Mouse (Mus musculus): ENCODE measurements around the gene Cdon. TPM values are rescaled to one million over a fixed set of nuclear protein-coding genes. Genes with fewer than 3 reads are reported as not detected.

Cdon gene
- polyA plus RNA-seq, 1 experiment, result 13.2 TPM

- Histone ChIP-seq H3K27me3 (ENCODE audit: control insufficient read depth, insufficient read depth, low read length) (no peaks in the 10 kb centered on the region), H3K27ac (ENCODE audit: insufficient read depth, low read length) (no peak overlapping the region), H3K4me1 (ENCODE audit: control insufficient read depth, insufficient read depth, low read length) (no peaks in the 10 kb centered on the region), H3K4me3 (replicated peaks; ENCODE audit: insufficient read depth, low read depth, low read length) (no peak overlapping the region)
- no peak for DNase-seq
- WGBS, result 78% methylated on average over 10 of the region's 10 CpGs
- TF ChIP-seq POLR2A (IDR thresholded peaks at IDR 0.05; ENCODE audit: borderline replicate concordance, insufficient read depth, low read length), result no peak
Measured at GRCm38 (mm10) chr9:35502361-35503000, 81.6 kb downstream of the Cdon start.

- WGBS, result 21% methylated on average over 8 of the region's 8 CpGs
- H3K4me1 ChIP-seq (ENCODE audit: control insufficient read depth, insufficient read depth, low read length), result peaks cover 9% of the 10 kb centered on the region
- H3K27me3 ChIP-seq (ENCODE audit: control insufficient read depth, insufficient read depth, low read length), result no peaks in the 10 kb centered on the region
- H3K4me3 ChIP-seq (replicated peaks; ENCODE audit: insufficient read depth, low read depth, low read length), result no peak overlapping the region
- no peak overlapping the region for H3K27ac ChIP-seq (ENCODE audit: insufficient read depth, low read length)
- peak; percentile 32 to 35 for DNase-seq
- TF ChIP-seq POLR2A (IDR thresholded peaks at IDR 0.05; ENCODE audit: borderline replicate concordance, insufficient read depth, low read length), result no peak
- TF ChIP-seq CTCF (IDR thresholded peaks at IDR 0.05; ENCODE audit: borderline replicate concordance, insufficient read depth, low read depth, low read length), result no peak
Measured at GRCm38 (mm10) chr9:35508234-35508633, 87.3 kb downstream of the Cdon start.

- Histone ChIP-seq H3K4me1 (ENCODE audit: control insufficient read depth, insufficient read depth, low read length) (peaks cover 7% of the 10 kb centered on the region), H3K27ac (ENCODE audit: insufficient read depth, low read length) (no peak overlapping the region), H3K27me3 (ENCODE audit: control insufficient read depth, insufficient read depth, low read length) (no peaks in the 10 kb centered on the region), H3K4me3 (replicated peaks; ENCODE audit: insufficient read depth, low read depth, low read length) (no peak overlapping the region)
- DNase-seq, result no peak
- WGBS, result 81% methylated on average over 4 of the region's 4 CpGs
- TF ChIP-seq CTCF (IDR thresholded peaks at IDR 0.05; ENCODE audit: borderline replicate concordance, insufficient read depth, low read depth, low read length), result no peak
- no peak for TF ChIP-seq POLR2A (IDR thresholded peaks at IDR 0.05; ENCODE audit: borderline replicate concordance, insufficient read depth, low read length)
Measured at GRCm38 (mm10) chr9:35513900-35514299, 93.0 kb downstream of the Cdon start.

DNA sequence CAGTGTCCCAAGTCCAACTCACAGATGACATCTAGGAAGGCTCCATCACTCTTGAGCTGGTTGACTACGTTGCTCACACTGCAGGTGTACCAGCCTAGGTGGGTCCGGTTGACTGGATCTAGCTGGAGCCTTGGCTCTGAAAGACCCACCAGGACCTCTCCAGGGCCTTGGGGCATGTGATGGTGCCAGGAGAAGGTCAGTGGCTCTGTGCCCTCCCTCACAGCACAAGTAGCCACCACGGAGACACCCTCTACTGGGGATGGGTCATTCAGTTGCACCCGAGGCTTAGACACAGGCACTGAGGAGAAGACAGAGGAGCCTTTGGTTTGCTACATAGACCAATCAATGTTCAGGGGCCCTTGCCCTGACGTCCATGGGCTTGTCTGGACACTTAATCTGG is 95.3 kb downstream of the Cdon start:
- TF ChIP-seq CTCF (IDR thresholded peaks at IDR 0.05; ENCODE audit: borderline replicate concordance, insufficient read depth, low read depth, low read length) (no peak), POLR2A (IDR thresholded peaks at IDR 0.05; ENCODE audit: borderline replicate concordance, insufficient read depth, low read length) (no peak)
- 80% methylated on average over 5 of the region's 5 CpGs for WGBS
- Histone ChIP-seq H3K4me1 (ENCODE audit: control insufficient read depth, insufficient read depth, low read length) (no peaks in the 10 kb centered on the region; the same call in 1 of the 2 replicates), H3K27ac (ENCODE audit: insufficient read depth, low read length) (no peak overlapping the region), H3K4me3 (replicated peaks; ENCODE audit: insufficient read depth, low read depth, low read length) (no peak overlapping the region), H3K27me3 (ENCODE audit: control insufficient read depth, insufficient read depth, low read length) (no peaks in the 10 kb centered on the region)
- DNase-seq, result no peak

DNA sequence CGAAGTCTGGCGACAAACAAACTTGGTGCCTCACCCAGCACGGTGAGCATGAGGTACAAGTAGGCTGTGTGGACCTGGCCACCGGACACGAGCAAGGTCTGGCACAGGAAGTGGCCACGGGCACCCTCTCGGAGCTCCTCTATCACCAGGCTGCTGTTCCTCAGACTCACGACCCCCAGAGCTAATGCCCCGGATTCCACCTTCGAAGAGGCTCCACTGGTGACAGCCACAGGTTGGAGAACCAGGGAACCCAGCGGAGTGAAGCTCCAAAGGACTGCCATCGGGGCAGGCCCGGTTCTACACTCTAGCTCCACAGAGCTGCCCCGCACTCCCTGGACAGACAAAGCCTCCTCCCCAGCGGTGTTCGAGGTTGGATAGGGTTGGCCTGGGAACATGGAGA is 95.8 kb downstream of the Cdon start:
- H3K4me3 ChIP-seq (replicated peaks; ENCODE audit: insufficient read depth, low read depth, low read length), result no peak overlapping the region
- H3K27ac ChIP-seq (ENCODE audit: insufficient read depth, low read length), result no peak overlapping the region
- H3K27me3 ChIP-seq (ENCODE audit: control insufficient read depth, insufficient read depth, low read length), result no peaks in the 10 kb centered on the region
- 90% methylated on average over 16 of the region's 16 CpGs for WGBS
- TF ChIP-seq CTCF (IDR thresholded peaks at IDR 0.05; ENCODE audit: borderline replicate concordance, insufficient read depth, low read depth, low read length), result no peak
- TF ChIP-seq POLR2A (IDR thresholded peaks at IDR 0.05; ENCODE audit: borderline replicate concordance, insufficient read depth, low read length), result no peak
- no peaks in the 10 kb centered on the region for H3K4me1 ChIP-seq (ENCODE audit: control insufficient read depth, insufficient read depth, low read length)
- no peak for DNase-seq

- TF ChIP-seq CTCF (IDR thresholded peaks at IDR 0.05; ENCODE audit: borderline replicate concordance, insufficient read depth, low read depth, low read length) (no peak), POLR2A (IDR thresholded peaks at IDR 0.05; ENCODE audit: borderline replicate concordance, insufficient read depth, low read length) (no peak)
- H3K27ac ChIP-seq (ENCODE audit: insufficient read depth, low read length), result no peak within 1 kb of the TSS
- 91% methylated on average over 3 of the region's 3 CpGs for WGBS
- DNase-seq, result no peak
- no peak within 1 kb of the TSS for H3K4me3 ChIP-seq (replicated peaks; ENCODE audit: insufficient read depth, low read depth, low read length)
- no peaks in the 10 kb centered on the region for H3K4me1 ChIP-seq (ENCODE audit: control insufficient read depth, insufficient read depth, low read length)
- H3K27me3 ChIP-seq (ENCODE audit: control insufficient read depth, insufficient read depth, low read length), result no peaks in the 10 kb centered on the region
Measured at GRCm38 (mm10) chr9:35518169-35518568, 97.2 kb downstream of the Cdon start, which contains the start of gene Gm1113. Gm1113 (minus strand) TSS chr9:35518269.

DNA sequence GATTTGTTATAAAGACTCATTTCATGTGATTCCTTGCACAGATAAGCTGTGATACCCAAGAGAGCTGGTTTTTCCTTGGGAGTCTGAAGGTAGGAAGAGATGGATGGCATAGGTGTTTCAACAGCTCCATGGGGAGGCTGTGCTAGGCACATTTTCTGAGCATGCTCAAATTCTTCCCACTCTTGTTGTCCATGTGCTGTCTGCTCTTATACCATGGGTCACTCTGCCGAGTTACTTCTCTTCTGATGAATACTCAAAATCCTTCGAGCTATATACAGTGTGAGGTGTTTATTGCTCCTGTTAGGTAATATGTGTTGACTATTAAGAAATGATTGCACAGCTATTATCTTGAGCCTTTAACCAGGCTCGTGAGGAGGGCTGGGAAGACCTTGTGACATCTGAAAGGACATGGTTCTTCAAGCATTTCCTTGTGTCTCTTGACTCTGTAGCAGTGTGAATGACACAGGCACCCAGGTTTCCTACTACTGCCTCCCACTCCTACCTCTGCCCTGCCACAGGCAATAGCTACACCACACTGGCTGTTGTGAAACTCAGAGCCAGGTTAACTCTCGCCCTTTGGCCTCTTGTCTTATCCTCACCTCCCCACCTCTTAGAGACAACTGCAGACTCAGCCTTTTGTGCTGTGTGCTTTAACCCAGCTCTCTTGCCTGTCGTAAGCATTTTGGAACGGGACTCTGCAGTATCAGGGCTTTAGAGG is 99.9 kb downstream of the Cdon start:
- WGBS, result 94% methylated on average over 6 of the region's 6 CpGs
- Histone ChIP-seq H3K4me1 (ENCODE audit: control insufficient read depth, insufficient read depth, low read length) (no peaks in the 10 kb centered on the region), H3K27ac (ENCODE audit: insufficient read depth, low read length) (no peak overlapping the region), H3K4me3 (replicated peaks; ENCODE audit: insufficient read depth, low read depth, low read length) (no peak overlapping the region), H3K27me3 (ENCODE audit: control insufficient read depth, insufficient read depth, low read length) (no peaks in the 10 kb centered on the region)
- TF ChIP-seq POLR2A (IDR thresholded peaks at IDR 0.05; ENCODE audit: borderline replicate concordance, insufficient read depth, low read length), result no peak
- TF ChIP-seq CTCF (IDR thresholded peaks at IDR 0.05; ENCODE audit: borderline replicate concordance, insufficient read depth, low read depth, low read length), result no peak
- no peak for DNase-seq

DNA sequence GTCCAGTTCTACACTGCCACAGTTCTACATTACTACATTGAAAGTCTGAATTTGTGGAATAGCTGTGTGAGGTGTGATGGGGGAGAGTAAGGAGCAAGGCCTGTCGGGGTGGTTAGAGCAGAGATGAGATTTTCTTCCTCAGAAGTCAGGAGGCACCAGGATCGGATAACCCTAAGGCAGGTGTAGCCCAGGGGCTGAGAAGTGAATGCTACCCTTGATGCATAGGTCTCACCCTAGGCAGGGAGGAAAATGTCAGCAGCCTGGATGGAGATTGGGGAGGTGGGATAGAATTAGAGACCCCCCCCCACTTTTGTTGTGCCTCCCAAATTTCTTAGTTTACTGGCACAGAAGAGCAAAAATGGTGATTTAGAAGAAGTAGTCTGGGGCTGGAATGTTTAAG is 101.3 kb downstream of the Cdon start:
- DNase-seq, result no peak
- Histone ChIP-seq H3K27me3 (ENCODE audit: control insufficient read depth, insufficient read depth, low read length) (no peaks in the 10 kb centered on the region), H3K4me1 (ENCODE audit: control insufficient read depth, insufficient read depth, low read length) (no peaks in the 10 kb centered on the region), H3K4me3 (replicated peaks; ENCODE audit: insufficient read depth, low read depth, low read length) (no peak overlapping the region), H3K27ac (ENCODE audit: insufficient read depth, low read length) (no peak overlapping the region)
- WGBS, result 85% methylated on average over 2 of the region's 2 CpGs
- TF ChIP-seq POLR2A (IDR thresholded peaks at IDR 0.05; ENCODE audit: borderline replicate concordance, insufficient read depth, low read length) (no peak), CTCF (IDR thresholded peaks at IDR 0.05; ENCODE audit: borderline replicate concordance, insufficient read depth, low read depth, low read length) (no peak)

Data from cerebellum, adult 2 months (tissue).